Mouse (Mus musculus) spleen, adult 10 weeks (tissue): ENCODE data around the gene Hspa5. TPM values are rescaled to one million over a fixed set of nuclear protein-coding genes. Genes with fewer than 3 reads are reported as not detected.

Experiments used
- polyA plus RNA-seq: library from polyadenylated mRNA; stranded (reverse); fragments of 350-450 nt; fragmentation: Illumina TruSeq; extraction: RNeasy Lipid Tissue Mini Kit (QIAGEN cat#74804); gene quantifications from one replicate; pipeline ENCODE4 v1.2.3, GENCODE M21; 2015; ENCODE audit warnings: low replicate concordance; ENCODE audit not compliant: insufficient read depth

The Hspa5 gene
- polyA plus RNA-seq, result 606 TPM

GRCm38 (mm10) chr2:34771368-34772226 is at the start of gene Hspa5:
Gene Hspa5, plus strand, starts transcription at chr2:34771970.

GRCm38 (mm10) chr2:34754551-34755358 is 17.0 kb upstream of the Hspa5 start, which contains the start of gene Gapvd1:
Gene Gapvd1, minus strand, starts transcription at chr2:34755232.

DNA sequence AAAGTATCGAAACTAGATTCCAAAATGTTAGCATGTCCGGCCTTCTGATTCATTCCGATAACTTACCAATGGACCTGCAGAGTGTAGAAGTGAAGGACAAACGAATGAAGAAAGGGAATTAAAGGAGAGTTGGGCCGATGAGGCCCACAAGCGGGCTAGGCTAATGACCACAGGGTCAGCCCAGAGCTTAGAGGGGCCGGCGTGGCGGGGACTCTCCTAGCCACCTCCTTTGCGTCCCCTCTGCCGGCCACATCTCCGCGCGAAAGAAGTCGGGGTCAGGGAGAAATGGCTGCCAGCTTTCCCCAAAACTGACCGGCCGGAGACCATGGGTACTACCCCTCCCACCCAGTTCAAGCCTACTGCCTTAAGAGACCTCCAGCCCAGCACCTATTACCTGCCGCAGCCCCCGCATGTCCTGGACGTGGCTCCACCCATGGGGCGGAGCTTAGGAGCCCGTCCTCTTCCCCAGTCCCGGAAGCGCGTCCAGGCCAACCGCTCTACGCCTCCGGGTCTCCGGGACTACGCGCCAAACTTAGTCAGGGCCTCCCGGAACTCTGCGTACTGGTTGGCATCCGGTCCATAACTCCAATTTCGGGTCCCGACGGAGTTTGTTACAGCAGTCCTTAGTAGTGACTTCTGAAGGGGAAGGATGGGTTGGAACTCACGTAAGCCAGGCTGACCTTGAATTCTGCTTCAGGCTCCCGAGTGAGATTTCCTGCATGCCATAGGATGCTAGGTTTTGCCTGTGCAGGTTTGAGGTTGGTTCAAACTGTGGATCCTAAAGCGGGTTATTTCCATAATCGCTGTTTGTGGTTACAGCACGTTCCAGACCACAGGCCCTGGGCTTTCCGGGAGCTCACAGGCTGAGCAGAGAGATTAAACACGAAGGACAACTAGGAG is 27.8 kb downstream of the Hspa5 start, which contains the start of gene Rabepk:
Gene Rabepk (minus strand): TSS at position 556 of the 900 bp plus-strand sequence.

DNA sequence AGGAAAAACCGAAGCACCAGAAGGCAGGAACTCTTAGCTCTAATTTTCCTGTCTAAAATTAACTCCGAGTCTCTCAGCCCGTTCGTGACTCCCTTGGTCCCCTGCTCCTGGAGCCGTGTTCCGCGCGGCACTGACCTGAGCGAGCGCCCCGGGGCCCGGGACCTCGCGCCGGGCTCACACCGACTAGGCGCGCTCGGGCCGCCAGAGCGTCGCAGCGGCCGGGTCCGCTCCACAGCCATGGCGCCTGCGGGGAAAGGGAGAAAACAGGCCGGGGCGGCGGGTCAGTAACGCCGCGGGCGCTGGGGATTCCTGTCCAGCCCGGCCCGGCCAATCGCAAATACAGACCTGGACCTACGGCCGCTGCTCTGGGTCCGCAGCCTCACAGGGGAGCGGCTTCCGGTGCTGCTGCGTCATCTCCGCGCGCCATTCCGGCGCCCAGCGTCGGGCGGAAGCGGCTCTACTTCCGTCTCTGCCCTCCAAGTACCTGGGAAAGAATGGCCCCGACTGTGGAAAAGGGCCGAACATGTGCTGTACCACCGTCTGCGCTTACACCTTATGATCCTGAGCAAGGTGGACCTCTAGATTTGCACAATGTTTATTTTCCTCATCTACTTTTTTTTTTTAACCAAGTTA is 54.2 kb downstream of the Hspa5 start, which contains the start of gene Fbxw2:
Gene Fbxw2 (minus strand): TSS at position 485 of the 633 bp plus-strand sequence.

Other genes with a start within 250 kb of the Hspa5 start
- gene Gapvd1, start 16.7 kb upstream of the Hspa5 start, polyA plus RNA-seq, result 86.4 TPM
- gene Rabepk, start 27.9 kb downstream of the Hspa5 start, polyA plus RNA-seq, result 14.7 TPM
- gene Fbxw2, start 54.3 kb downstream of the Hspa5 start, polyA plus RNA-seq, result 99.4 TPM
- not detected for gene Gm34653, start 61.0 kb downstream of the Hspa5 start, polyA plus RNA-seq
- not detected for gene Cutal, start 102.4 kb downstream of the Hspa5 start, polyA plus RNA-seq
- gene Psmd5, start 103.0 kb downstream of the Hspa5 start, polyA plus RNA-seq, result 42.6 TPM
- gene Phf19, start 142.1 kb downstream of the Hspa5 start, polyA plus RNA-seq, result 7.0 TPM
- gene Traf1, start 189.8 kb downstream of the Hspa5 start, polyA plus RNA-seq, result 120 TPM